Mouse (Mus musculus) NIH3T3 (cell line): ENCODE measurements at regions not wholly inside any gene's neighbourhood (a gene's known extent, or its start where the extent isn't known, plus 50 kb on each side); places are given as distances from the start of the nearest gene placed in this dataset.
"Not testable (repeated sequence)": the region's sequence is repeated elsewhere in the genome, so short reads cannot be mapped to it uniquely, and the experiment has no call there.

Experiments used
- DNase-seq: peaks from one replicate; pipeline ENCODE4 v3.0.0-alpha.2; 2012; ENCODE audit warnings: low read depth

GRCm38 (mm10) chr16:79312702-79313101 lies 221.8 kb upstream of the Tmprss15 start:
- DNase-seq: no peak

DNA sequence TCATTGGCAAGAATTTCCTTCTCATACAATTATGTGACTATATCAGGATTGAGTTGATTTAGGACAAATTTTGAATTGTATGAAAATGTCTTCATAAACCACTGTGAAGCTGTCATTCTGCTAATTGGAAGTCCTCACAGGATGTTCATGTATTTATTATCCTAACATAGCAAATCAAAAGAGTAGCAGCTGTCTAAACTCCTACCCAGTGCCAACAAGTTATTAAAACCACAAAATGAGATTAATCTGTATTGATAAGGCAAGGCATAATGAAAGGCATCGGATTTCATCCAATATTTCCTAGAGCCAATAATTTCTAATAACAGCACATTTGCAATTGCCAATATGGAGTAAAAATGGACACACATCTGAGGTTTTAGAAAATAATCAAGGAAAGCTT lies 217.6 kb upstream of the Tmprss15 start:
- no peak for DNase-seq

DNA sequence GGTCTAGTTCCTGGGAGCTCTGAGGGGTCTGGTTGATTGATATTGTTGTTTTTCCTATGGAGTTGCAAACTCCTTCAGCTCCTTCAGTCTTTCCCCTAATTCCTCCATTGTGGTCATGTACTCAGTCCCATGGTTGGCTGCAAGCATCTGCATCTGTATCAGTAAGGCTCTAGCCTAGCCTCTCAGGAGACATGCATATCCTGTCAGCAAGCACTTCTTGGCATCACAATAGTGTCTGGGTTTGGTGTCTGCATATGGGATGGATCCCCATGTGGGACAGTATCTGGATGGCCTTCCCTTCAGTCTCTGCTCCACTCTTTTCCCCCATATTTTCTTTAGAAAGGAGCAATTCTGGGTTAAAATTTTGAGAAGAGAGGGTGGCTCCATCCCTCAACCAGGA lies 205.7 kb upstream of the Tmprss15 start:
- not testable (repeated sequence) for DNase-seq

DNA sequence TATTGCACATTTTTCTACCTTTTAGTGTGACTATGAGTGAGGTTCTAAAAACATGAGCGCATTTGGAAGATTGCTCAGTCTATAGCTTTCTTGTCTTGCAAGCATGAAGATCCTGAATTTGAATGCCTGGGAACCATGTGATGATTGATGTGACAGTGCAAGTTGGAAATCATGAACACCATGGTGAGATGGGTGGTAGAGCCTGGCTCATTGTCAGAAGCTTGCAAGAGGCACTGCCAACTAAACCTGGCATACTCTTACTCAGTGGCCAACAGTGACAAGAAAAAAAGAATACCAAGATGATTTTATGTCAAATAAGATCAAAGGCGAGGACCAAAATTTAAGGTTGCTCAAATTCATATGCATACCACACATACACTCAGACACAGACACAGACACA lies 188.1 kb upstream of the Tmprss15 start:
- DNase-seq: no peak

DNA sequence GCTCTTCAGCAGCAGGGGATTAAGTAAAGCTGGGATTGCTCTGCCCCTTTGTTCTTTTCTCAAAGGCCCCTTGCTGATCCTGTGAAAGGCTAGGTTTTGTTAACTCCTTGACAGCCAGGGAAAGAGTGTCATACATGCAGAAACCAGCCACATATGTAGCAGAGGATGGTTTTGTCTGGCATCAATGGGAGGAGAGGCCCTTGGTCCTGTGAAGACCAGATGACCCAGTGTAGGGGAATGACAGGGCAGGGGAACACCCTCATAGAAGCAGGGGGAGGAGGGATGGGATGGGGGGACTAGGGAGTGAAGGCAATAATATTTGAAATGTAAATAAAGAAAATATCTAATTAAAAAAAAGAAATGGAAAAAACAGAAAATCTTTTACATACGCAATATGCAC lies 165.6 kb upstream of the Tmprss15 start:
- DNase-seq: no peak

DNA sequence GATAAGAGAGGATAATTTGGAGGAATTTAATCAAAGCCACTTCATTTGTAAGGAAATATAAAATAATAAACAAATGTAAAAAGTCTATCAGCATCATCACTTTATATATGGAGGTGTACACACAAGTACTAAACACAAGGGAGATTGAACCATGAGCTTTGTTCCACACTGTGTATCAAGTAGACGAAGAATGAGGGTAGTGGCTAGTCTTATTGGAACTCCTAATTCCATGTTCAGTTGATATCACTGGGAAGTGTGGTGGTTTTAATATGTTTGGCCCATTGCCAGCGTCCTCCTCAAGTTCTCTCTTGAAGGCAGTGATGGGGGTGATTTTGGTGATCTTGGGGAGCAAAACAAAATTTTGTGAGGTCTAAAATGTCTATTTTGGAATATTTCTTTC lies 165.2 kb upstream of the Tmprss15 start:
- DNase-seq: no peak

DNA sequence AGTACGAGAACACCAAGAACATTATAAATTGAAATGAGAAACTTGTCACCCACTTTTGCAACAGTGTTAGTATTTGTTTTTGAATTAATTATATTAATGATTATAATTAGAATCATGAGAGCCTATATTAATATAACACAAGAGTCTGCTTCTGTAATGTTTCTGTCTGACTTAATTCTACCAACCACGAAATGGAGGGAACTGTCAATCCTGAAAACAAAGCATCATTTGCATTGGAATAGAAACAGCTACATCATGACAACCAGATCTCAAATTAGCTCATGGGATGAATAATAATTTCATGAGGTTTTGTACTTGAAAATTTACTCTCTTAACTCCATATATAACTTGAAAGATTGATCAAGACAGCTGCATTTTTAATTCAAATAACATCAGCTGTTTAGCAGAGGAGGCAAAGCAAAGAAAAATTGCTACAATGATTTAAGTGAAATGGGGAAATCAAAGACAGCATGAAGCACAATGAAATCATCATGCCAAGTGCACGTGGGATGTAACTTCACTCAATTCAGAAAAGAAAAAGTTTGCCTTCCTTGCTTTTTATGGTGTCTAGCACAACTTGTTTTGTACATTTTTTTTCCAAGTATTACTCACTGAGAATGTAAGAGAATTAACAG lies 150.1 kb upstream of the Tmprss15 start:
- DNase-seq: no peak

DNA sequence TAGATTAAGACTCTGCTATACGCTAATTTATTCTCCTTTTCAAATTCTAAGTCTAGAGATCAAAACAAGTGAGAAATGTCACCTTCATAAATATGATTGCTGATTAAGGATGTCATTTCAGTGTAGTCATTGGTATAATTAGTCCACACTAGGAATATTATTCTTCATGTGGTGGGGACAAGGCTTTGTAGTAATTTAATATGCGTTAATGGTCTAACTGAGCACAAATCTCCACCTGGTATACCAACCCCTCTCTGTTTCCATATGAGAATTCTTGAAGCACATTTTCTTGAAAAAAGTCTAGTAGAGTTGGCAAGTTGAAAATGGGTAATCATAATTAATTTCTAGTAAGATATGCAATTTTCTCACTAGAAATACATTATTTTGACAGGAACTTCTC lies 149.3 kb upstream of the Tmprss15 start:
- DNase-seq: no peak

DNA sequence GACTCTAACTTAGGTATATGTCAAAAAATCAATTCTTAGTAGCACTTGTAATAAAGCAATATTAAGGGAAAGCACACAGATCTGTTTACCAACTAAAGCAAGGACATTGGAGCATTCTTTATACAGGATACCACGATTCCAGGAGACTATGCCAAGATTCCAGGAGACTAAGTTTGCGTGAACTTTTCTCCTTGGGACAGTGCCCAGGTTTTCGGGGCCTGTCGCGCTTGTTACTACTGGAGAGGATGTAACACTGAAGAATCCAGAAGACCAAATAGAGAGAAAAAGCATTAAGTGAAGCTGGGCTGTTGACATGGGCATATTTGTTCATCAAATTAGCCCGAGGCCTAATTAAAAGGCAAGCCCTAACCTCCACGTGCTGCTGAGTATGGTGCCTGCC lies 100.3 kb upstream of the Tmprss15 start:
- peak; percentile 43 for DNase-seq

- DNase-seq: peak; percentile 78
These were observed 95.6 kb upstream of the Tmprss15 start for GRCm38 (mm10) chr16:79186471-79186870.

DNA sequence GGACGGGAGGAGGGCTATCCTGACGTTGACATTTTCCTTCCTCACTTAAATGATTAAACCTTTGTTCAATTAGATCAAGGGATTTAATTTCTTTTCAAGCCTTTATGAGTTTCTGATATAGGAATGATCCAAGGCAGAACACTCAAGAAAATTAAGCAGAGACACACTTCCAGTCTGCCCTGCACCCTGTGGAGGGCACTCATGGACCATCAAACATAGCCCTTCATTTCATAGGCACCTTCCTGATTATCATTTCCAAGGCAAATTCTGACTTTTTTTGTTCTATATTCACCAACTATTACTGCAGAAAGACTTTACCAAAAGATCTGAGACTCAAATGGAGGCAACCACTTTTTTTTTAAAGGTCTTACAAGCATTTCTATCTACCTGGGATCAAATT lies 91.6 kb upstream of the Tmprss15 start:
- DNase-seq: peak; percentile 62

DNA sequence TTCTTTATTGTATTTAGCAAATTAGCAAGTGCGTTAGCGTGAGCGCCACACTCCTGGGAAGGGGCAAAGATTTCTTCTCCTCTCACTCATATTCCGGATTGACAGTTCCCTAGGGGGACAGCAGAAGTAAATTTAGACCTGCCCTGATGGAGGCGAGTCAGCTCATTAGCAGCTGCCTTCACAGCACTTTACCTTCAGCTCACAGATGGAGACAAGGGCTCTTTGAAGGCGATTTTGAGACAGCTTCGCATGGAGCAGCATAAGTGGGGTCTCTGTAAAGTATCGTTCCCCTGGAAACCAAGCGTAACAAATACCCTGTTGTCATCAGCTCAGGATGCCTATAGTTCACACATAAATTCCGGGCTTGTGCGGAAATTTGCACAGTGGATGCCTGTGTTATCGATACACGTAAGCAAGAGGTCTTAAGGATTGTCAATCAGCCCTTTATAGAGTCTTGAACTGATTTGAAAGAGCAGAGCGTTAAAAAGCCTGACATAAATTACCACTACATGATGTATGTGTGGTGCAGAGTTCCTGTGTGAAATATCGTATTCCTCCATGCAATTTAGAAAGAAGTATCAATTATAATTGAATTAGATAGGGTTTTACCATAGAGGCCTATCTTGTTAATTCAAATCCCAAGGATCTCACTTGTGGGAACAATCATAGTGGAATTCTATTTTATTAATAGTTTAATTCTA lies 86.6 kb upstream of the Tmprss15 start:
- DNase-seq: no peak

GRCm38 (mm10) chr16:79176832-79177243 lies 85.9 kb upstream of the Tmprss15 start:
- no peak for DNase-seq

DNA sequence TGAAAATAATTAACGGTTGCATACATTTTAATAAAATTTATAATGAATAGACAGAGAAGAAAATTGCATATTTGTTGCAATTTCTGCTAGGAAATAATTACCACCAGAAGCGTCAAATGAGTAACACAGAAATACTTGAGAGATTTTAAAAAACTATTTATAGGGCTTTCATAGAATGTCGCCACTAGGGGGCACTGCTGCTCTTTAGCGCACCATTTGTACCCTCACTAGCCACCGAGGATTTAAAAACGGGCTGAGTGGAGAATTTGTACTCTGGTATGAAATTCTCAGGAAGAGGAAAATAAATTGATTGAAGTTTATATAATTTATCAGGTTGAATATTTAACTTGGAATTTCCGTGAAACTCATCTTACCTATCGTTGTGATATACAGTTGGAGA lies 77.3 kb upstream of the Tmprss15 start:
- peak; percentile 84 for DNase-seq

DNA sequence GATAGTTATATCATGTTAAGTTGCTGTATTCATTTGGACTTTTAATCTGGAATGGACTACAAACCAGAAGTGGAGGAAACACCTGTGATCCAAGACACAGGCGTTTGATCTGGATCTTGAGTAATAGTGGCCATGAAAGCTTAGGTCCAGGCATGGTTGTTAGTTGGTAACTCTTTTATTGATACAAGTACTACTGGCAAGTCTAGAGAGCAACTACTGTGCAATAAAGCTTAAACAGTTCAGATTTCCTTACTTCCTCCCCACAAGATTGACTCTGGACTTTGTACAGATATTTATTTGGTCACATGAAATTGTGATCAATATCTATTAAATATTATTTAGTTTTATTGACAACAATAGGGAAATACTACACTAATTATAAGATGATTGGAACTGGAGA lies 51.9 kb upstream of the Tmprss15 start:
- DNase-seq: no peak
